9 mouse cellular contexts compared by ENCODE assay signal in the genomic region with DNA sequence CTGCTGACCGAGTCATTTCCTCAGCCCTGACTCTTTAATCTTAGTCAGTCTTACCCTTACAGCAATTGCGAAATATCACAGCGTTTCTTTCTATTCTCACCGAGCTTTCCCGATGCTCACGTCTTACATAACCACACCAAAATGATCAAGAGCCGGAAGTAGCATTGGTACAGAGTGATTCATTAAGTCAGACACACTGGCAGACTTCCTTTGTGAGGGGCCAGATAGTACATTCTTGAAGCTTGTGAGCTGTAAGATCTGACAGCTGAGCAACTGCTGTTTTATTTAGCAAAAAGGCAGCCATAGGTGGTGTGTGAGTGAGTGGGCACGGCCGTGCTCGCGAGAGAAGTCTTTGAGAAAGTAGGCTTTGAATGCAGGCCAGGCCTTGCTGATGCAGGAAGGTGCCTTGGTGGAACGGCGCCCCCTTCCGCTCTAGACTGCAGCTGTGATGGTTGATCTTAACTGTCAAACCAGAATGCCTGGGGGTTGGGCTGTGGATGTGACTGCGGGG. TPM values are rescaled to one million over a fixed set of nuclear protein-coding genes. Genes with fewer than 3 reads are reported as not detected.
DNase-seq lines count a peak whose midpoint lies in the region; ATAC-seq lines count a peak whose summit lies in the region.
"Had no signal": no experiment of that assay in that cellular context is flagged by ENCODE, and none has a peak within 500 bp of the region (broad histone marks: within the 10 kb centered on the region; RNA-seq: fewer than 3 reads in every experiment).

No protein-coding gene starts in this region.

- H3K4me2 ChIP-seq in heart, embryonic 15.5 days, result no peak overlapping the region
- H3K4me2 ChIP-seq in liver, embryonic 15.5 days, result no peak overlapping the region

- no peaks in the 10 kb centered on the region for H3K9me3 ChIP-seq in heart, embryonic 15.5 days (replicated peaks)
- no peaks in the 10 kb centered on the region for H3K9me3 ChIP-seq in liver, embryonic 15.5 days (replicated peaks)

- H3K27ac ChIP-seq in heart, embryonic 15.5 days, result peak overlapping the region; percentile 84
- no peak overlapping the region for H3K27ac ChIP-seq in liver, embryonic 15.5 days (replicated peaks)

- peaks cover 26% of the 10 kb centered on the region for H3K4me1 ChIP-seq in heart, embryonic 15.5 days (replicated peaks)
- H3K4me1 ChIP-seq in liver, embryonic 15.5 days (replicated peaks), result peaks cover 15% of the 10 kb centered on the region

- ATAC-seq in heart, embryonic 15.5 days (replicated peaks; ENCODE audit: insufficient number of reproducible peaks, insufficient read depth, low FRiP score, low read depth), result 0 out of 2 replicates have a peak, but pooled peaks have one; percentile 16
- peak; percentile 26; the same call in 1 of the 2 replicates for ATAC-seq in liver, embryonic 15.5 days (ENCODE audit: insufficient read depth)

- DNase-seq in adrenal gland, adult (ENCODE audit: inconsistent age in 2 of 2, low spot score in 1 of 2), result peak; percentile 68 to 90
- DNase-seq in adrenal gland, postnatal 4 days (ENCODE audit: low spot score in 2 of 2), result no peak
- peak; percentile 52 for DNase-seq in adrenal gland, postnatal 10 days
- peak; percentile 78 to 81 for DNase-seq in right cerebral cortex, postnatal 36 days (ENCODE audit: low spot score in 2 of 2)
- DNase-seq in ovary, adult 18-20 months (ENCODE audit: low spot score), result no peak
- DNase-seq in embryo, embryonic 10.5 days (ENCODE audit: low spot score), result no peak

- no peaks in the 10 kb centered on the region for H3K27me3 ChIP-seq in heart, embryonic 15.5 days
- no peaks in the 10 kb centered on the region for H3K27me3 ChIP-seq in liver, embryonic 15.5 days
- H3K27me3 ChIP-seq: CH12.LX had no signal

- H3K36me3 ChIP-seq in heart, embryonic 15.5 days, result peaks cover 7% of the 10 kb centered on the region; the same call in 1 of the 2 replicates
- peaks cover 16% of the 10 kb centered on the region; the same call in 1 of the 2 replicates for H3K36me3 ChIP-seq in liver, embryonic 15.5 days (replicated peaks)

- no peak overlapping the region for H3K4me3 ChIP-seq in heart, embryonic 15.5 days
- no peak overlapping the region for H3K4me3 ChIP-seq in liver, embryonic 15.5 days (replicated peaks)

- H3K9ac ChIP-seq in heart, embryonic 15.5 days, result no peak overlapping the region
- no peak overlapping the region for H3K9ac ChIP-seq in liver, embryonic 15.5 days

- whole genome bisulfite sequencing in heart, embryonic 15.5 days, result 48% methylated on average over 15 of the region's 15 CpGs
- 12% methylated on average over 15 of the region's 15 CpGs for WGBS in liver, embryonic 15.5 days (ENCODE audit: insufficient replicate concordance)

RNA-seq across cellular contexts. Expression of gene Por, which starts 32.9 kb away (rescaled TPM):
- 100 to 1,000 TPM; 168 to 190 TPM for total RNA-seq in adrenal gland, postnatal 4 days (2021)
- total RNA-seq in adrenal gland, postnatal 10 days (2021), result 100 to 1,000 TPM; 175 to 226 TPM
- 45.0 and 57.2 TPM in 2 replicates for polyA plus RNA-seq in heart, embryonic 15.5 days (2015; fragmentation: Nextera tagmentation; extraction: Ambion mirVana)
- 37.0 and 45.5 TPM in 2 replicates for polyA plus RNA-seq in liver, embryonic 15.5 days (2015; fragmentation: Nextera tagmentation; extraction: Ambion mirVana)

RNA-seq across cellular contexts. Expression of gene Tmem120a, which starts 41.5 kb away (rescaled TPM):
- total RNA-seq in adrenal gland, postnatal 4 days (2021), result 10 to 100 TPM; 46.8 to 53.9 TPM
- total RNA-seq in adrenal gland, postnatal 10 days (2021), result 10 to 100 TPM; 61.7 to 68.2 TPM
- 32.9 and 37.1 TPM in 2 replicates for polyA plus RNA-seq in heart, embryonic 15.5 days (2015; fragmentation: Nextera tagmentation; extraction: Ambion mirVana)
- 17.8 and 18.9 TPM in 2 replicates for polyA plus RNA-seq in liver, embryonic 15.5 days (2015; fragmentation: Nextera tagmentation; extraction: Ambion mirVana)

Comparison
In these comparisons a context has a peak if more than half of its experiments do, and no peak if none do; other contexts are left out.
1. DNase-seq: peak in adrenal gland, adult (2 of 2), adrenal gland, postnatal 10 days (single experiment) and right cerebral cortex, postnatal 36 days (2 of 2); none in adrenal gland, postnatal 4 days (0 of 2), ovary, adult 18-20 months (single experiment) and embryo, embryonic 10.5 days (single experiment).